Mouse (Mus musculus) heart, postnatal 14 days (tissue): ENCODE data around the gene Amd2. TPM values are rescaled to one million over a fixed set of nuclear protein-coding genes. Genes with fewer than 3 reads are reported as not detected.

ENCODE experiments used
- DNase-seq, 2 experiments: peaks; one replicate each; pipeline ENCODE4 v3.0.0; 2021 to 2022
- intact Hi-C: fragments of 180-260 bp; cut with DNase I; formaldehyde crosslinking; loops from one replicate; pipeline ENCODE4 v1.15.1; 2025
- long read RNA-seq, 2 experiments: library from polyadenylated mRNA; stranded (forward); transcript quantifications; one replicate each; pipeline ENCODE4 v2.0.0; 2021
- total RNA-seq, 2 experiments: library from RNA; stranded (reverse); gene quantifications; 2 replicates each; pipeline ENCODE4 v1.2.3; 2021

The Amd2 gene
- 10 to 100 TPM; 27.0 TPM for total RNA-seq
- long read RNA-seq, experiment 1, transcript Amd2-201 (1 exons, 3,218 nt) = major isoform, 43 of 43 reads
- long read RNA-seq, experiment 1, partial matches to known transcripts = 0 of 43 reads
- long read RNA-seq, experiment 1, other reads (novel, unspliced or antisense) = 0 of 43 reads
- long read RNA-seq, experiment 2, transcript Amd2-201 (1 exons, 3,218 nt) = major isoform, 23 of 23 reads
- long read RNA-seq, experiment 2, partial matches to known transcripts = 0 of 23 reads
- long read RNA-seq, experiment 2, other reads (novel, unspliced or antisense) = 0 of 23 reads

DNA sequence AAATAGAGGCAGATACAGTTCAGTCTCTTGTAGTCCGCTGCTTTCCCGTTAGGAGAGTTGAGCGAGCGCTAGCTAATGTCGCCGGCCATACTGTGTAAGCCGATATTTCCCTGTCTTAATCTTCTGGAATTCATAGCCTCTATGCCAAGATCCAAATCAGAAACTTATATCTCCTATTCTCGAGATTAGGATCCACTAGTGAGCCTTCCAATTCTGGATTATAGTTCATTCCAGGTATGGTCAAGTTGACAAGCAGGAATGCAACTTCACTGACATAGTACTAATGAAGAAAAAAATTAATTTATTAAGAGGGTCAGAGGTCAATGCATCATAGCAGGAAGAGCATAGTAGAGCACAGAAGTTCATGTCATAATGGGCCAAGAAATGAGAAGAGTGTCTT, at the start of gene Amd2:
TSS of gene Amd2 (minus strand) at position 101 of the 400 bp plus-strand sequence.
- no peak for DNase-seq
- intact Hi-C loops = no loop called here

DNA sequence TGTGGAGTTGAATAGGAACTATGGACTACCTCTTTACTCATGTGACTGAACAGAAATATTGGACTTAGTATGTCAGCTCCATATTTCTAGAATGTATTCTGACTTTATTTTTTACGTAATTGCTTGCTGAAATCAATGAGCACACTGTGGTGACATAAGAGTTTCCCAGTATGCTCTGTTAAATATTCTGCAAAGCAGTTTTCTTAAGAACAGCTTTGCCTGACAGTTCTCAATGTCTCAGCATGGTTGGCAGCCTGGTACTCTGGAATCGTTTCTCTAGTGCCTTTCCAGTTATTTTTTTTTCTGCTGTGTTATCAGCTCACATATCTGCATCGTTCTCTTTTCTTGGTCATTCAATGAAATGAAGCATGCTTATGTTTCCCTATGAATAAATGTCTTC, 49.6 kb upstream of the Amd2 start:
- no peak for DNase-seq
- intact Hi-C loops = no loop called here

DNA sequence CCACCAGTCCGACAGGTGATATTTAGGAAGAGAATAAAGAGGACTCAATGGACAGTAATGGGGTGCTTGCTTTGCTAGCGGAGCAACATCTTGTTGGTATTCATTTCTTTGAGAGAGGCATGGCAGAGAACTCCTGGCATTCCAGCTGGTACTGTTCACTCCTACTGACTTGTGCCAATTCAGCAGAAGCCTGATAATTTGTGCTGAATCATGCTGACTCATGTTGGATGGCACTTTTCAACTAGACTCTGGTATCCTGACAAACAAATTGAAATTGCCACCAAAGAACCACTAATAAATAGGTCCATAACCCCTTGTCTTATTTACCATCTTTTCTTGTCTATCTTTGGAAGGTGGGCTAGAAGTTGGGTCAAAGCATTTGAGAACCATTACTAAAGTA, 25.9 kb upstream of the Amd2 start:
- DNase-seq = no peak
- intact Hi-C loops = no loop called here

DNA sequence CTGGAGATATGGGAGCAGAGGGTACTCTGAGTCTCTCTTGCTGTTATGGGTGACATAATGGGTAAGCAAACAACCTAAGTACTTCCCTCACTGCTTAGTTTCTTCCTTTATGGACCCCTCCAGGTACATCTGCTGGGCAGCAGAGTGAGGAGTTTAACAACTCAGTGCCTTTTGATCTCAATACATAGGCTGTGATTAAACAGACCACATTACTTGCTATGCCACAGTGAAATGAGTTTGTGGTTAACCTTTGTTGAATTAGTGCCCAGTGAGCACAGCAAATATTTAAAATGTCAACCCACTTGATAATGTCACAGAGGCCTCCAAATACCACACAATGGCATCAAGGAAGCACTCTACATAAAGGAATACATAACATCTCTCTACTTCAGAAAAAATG, 2.6 kb upstream of the Amd2 start:
- intact Hi-C loops = no loop called here
- no peak for DNase-seq
